Mouse (Mus musculus) limb, embryonic 13.5 days (tissue): Measurements from ENCODE around the gene Vax1. TPM values are rescaled to one million over a fixed set of nuclear protein-coding genes. Genes with fewer than 3 reads are reported as not detected.

Experiments
- ATAC-seq: fragments of 200-750 bp; cut with Nextera tagmentation; 2 replicates; pipeline ENCODE4 v1.8.0; 2017; ENCODE audit warnings: low read depth, moderate number of reproducible peaks, moderate TSS enrichment; ENCODE audit not compliant: low FRiP score
- H3K27ac ChIP-seq: fragments of 300-500 bp; sonication (generic); 2 replicates; pipeline ENCODE4 v1.5.1; 2015; ENCODE audit warnings: inconsistent platforms, mild to moderate bottlenecking, moderate library complexity
- H3K27me3 ChIP-seq: fragments of 300-500 bp; sonication (generic); 2 replicates; pipeline ENCODE4 v1.6.1; 2015; ENCODE audit warnings: mild to moderate bottlenecking, inconsistent platforms
- H3K36me3 ChIP-seq: fragments of 300-500 bp; sonication (generic); 2 replicates; pipeline ENCODE4 v1.6.1; 2015; ENCODE audit warnings: inconsistent platforms, mild to moderate bottlenecking, moderate library complexity
- H3K4me1 ChIP-seq: fragments of 300-500 bp; sonication (generic); 2 replicates; pipeline ENCODE4 v1.6.1; 2015; ENCODE audit warnings: inconsistent platforms
- H3K4me2 ChIP-seq: fragments of 300-500 bp; sonication (generic); replicated peaks from 2 replicates; pipeline ENCODE4 v1.6.1; 2015; ENCODE audit warnings: inconsistent platforms, mild to moderate bottlenecking, moderate library complexity
- H3K4me3 ChIP-seq: fragments of 300-500 bp; sonication (generic); 2 replicates; pipeline ENCODE4 v1.5.1; 2015; ENCODE audit warnings: moderate library complexity, mild to moderate bottlenecking, inconsistent platforms
- H3K9ac ChIP-seq: fragments of 300-500 bp; sonication (generic); 2 replicates; pipeline ENCODE4 v1.6.1; 2015; ENCODE audit warnings: mild to moderate bottlenecking, inconsistent platforms
- H3K9me3 ChIP-seq: fragments of 300-500 bp; sonication (generic); 2 replicates; pipeline ENCODE4 v1.6.1; 2016; ENCODE audit warnings: inconsistent platforms
- WGBS: fragments of 180-500 bp; shearing (Covaris S2); methylation state at CpG from one replicate; pipeline ENCODE4 v1.1.7; 2015; 5-methylcytosine and 5-hydroxymethylcytosine counted together
- polyA plus RNA-seq: library from polyadenylated mRNA; unstranded; fragments of >200 nt; fragmentation: Nextera tagmentation; extraction: Ambion mirVana; gene quantifications from 2 replicates; pipeline ENCODE4 v1.2.1, GENCODE M21; 2015

The Vax1 gene
- polyA plus RNA-seq, 1 experiment from 2014 or later = 0.14 TPM

GRCm38 (mm10) chr19:59134916-59135315 is 34.9 kb downstream of the Vax1 start:
- Histone ChIP-seq H3K9ac (no peak overlapping the region), H3K27me3 (0 out of 2 replicates have a peak, but pooled peaks cover 5% of the 10 kb centered on the region), H3K4me2 (no peak overlapping the region), H3K9me3 (no peaks in the 10 kb centered on the region), H3K36me3 (no peaks in the 10 kb centered on the region), H3K27ac (no peak overlapping the region), H3K4me1 (peaks cover 6% of the 10 kb centered on the region; the same call in 1 of the 2 replicates), H3K4me3 (no peak overlapping the region)
- no peak for ATAC-seq
- WGBS = 30% methylated on average over 2 of the region's 2 CpGs

- no peak for ATAC-seq
- 53% methylated on average over 11 of the region's 11 CpGs for WGBS
- H3K36me3 ChIP-seq = no peaks in the 10 kb centered on the region
These were observed 36.7 kb downstream of the Vax1 start for GRCm38 (mm10) chr19:59133202-59133601.

GRCm38 (mm10) chr19:59129671-59130070 is 40.2 kb downstream of the Vax1 start:
- 79% methylated on average over 2 of the region's 2 CpGs for WGBS
- Histone ChIP-seq H3K27ac (no peak overlapping the region), H3K9me3 (no peaks in the 10 kb centered on the region), H3K9ac (no peak overlapping the region), H3K4me1 (peaks cover 6% of the 10 kb centered on the region; the same call in 1 of the 2 replicates), H3K4me2 (no peak overlapping the region), H3K4me3 (no peak overlapping the region), H3K36me3 (no peaks in the 10 kb centered on the region), H3K27me3 (peaks cover 9% of the 10 kb centered on the region; the same call in 1 of the 2 replicates)
- ATAC-seq = no peak

More at GRCm38 (mm10) chr19:59133202-59133601, 36.7 kb downstream of the Vax1 start:
- Histone ChIP-seq H3K4me2 (no peak overlapping the region), H3K9me3 (no peaks in the 10 kb centered on the region), H3K27ac (no peak overlapping the region), H3K4me3 (no peak overlapping the region), H3K4me1 (peaks cover 6% of the 10 kb centered on the region; the same call in 1 of the 2 replicates), H3K9ac (no peak overlapping the region), H3K27me3 (peaks cover 9% of the 10 kb centered on the region; the same call in 1 of the 2 replicates)

GRCm38 (mm10) chr19:59128531-59129204 is 41.2 kb downstream of the Vax1 start:
- Histone ChIP-seq H3K4me1 (peaks cover 6% of the 10 kb centered on the region; the same call in 1 of the 2 replicates), H3K9me3 (no peaks in the 10 kb centered on the region), H3K27ac (no peak overlapping the region), H3K4me2 (no peak overlapping the region), H3K4me3 (no peak overlapping the region), H3K9ac (no peak overlapping the region), H3K27me3 (peaks cover 9% of the 10 kb centered on the region; the same call in 1 of the 2 replicates), H3K36me3 (no peaks in the 10 kb centered on the region)
- WGBS = 74% methylated on average over 8 of the region's 8 CpGs
- no peak for ATAC-seq

- WGBS = 85% methylated on average over 3 of the region's 3 CpGs
- H3K4me3 ChIP-seq = no peak overlapping the region
- peaks cover 4% of the 10 kb centered on the region; the same call in 1 of the 2 replicates for H3K27me3 ChIP-seq
- no peak for ATAC-seq
- H3K9ac ChIP-seq = no peak overlapping the region
- no peaks in the 10 kb centered on the region for H3K36me3 ChIP-seq
- no peak overlapping the region for H3K4me2 ChIP-seq
- peaks cover 6% of the 10 kb centered on the region; the same call in 1 of the 2 replicates for H3K4me1 ChIP-seq
- no peaks in the 10 kb centered on the region for H3K9me3 ChIP-seq
- H3K27ac ChIP-seq = no peak overlapping the region
These were observed 42.4 kb downstream of the Vax1 start for GRCm38 (mm10) chr19:59127424-59127823.

Other genes starting within 250 kb of the Vax1 start
- 0.37 and 0.42 TPM in 2 replicates for gene Eno4, start 226.6 kb downstream of the Vax1 start, polyA plus RNA-seq
- gene Hspa12a, start 226.4 kb downstream of the Vax1 start, polyA plus RNA-seq = 5.0 TPM in 2 replicates
- 1.9 and 2.0 TPM in 2 replicates for gene Shtn1, start 94.0 kb downstream of the Vax1 start, polyA plus RNA-seq
- gene Kcnk18, start 49.2 kb upstream of the Vax1 start, polyA plus RNA-seq = 0.04 TPM in 1 of 2 replicates, not detected in the other
- gene Slc18a2, start 90.8 kb upstream of the Vax1 start, polyA plus RNA-seq = 8.5 and 9.1 TPM in 2 replicates
- gene Rps12-ps3, start 152.2 kb upstream of the Vax1 start, polyA plus RNA-seq = 13.8 and 22.6 TPM in 2 replicates
- 11.4 and 11.8 TPM in 2 replicates for gene Pdzd8, start 175.7 kb upstream of the Vax1 start, polyA plus RNA-seq